Mouse (Mus musculus) macrophage (primary cell): Measurements from ENCODE around the gene Capn2. TPM values are rescaled to one million over a fixed set of nuclear protein-coding genes. Genes with fewer than 3 reads are reported as not detected.
A peak's percentile ranks its signal among the peaks of the same experiment; 100 is the strongest.

ENCODE experiments used
- H3K27ac ChIP-seq: fragments of 350-480 bp; formaldehyde crosslinking; 2 replicates; pipeline ENCODE4 v1.9.0; 2021
- H3K36me3 ChIP-seq: fragments of 350-480 bp; formaldehyde crosslinking; 2 replicates; pipeline ENCODE4 v1.9.0; 2021; ENCODE audit errors: inconsistent target
- H3K4me3 ChIP-seq: fragments of 350-480 bp; formaldehyde crosslinking; 2 replicates; pipeline ENCODE4 v1.9.0; 2021; ENCODE audit errors: inconsistent target
- H3K79me2 ChIP-seq: fragments of 350-480 bp; formaldehyde crosslinking; 2 replicates; pipeline ENCODE4 v1.9.0; 2021; ENCODE audit errors: inconsistent target
- WGBS: methylation state at CpG from one replicate; pipeline ENCODE4 v1.1.7; 2026; ENCODE audit warnings: inconsistent platforms; ENCODE audit not compliant: missing documents; 5-methylcytosine and 5-hydroxymethylcytosine counted together
- polyA plus RNA-seq: library from polyadenylated mRNA; stranded (reverse); fragments of 250-400 nt; gene quantifications from 3 replicates; pipeline ENCODE4 v1.2.4, GENCODE M21; 2018; ENCODE audit warnings: inconsistent platforms

The Capn2 gene
- polyA plus RNA-seq, 1 experiment from 2014 or later = 167 TPM

GRCm38 (mm10) chr1:182539023-182539940, 21.9 kb upstream of the Capn2 start:
- no peaks in the 10 kb centered on the region for H3K36me3 ChIP-seq
- peak overlapping the region; percentile 21; the same call in 1 of the 2 replicates for H3K27ac ChIP-seq
- H3K79me2 ChIP-seq = no peaks in the 10 kb centered on the region
- 23% methylated on average over 8 of the region's 9 CpGs for WGBS
- H3K4me3 ChIP-seq = no peak overlapping the region

- no peak overlapping the region for H3K4me3 ChIP-seq
- WGBS = 94% methylated on average over 3 of the region's 3 CpGs
- no peak overlapping the region for H3K27ac ChIP-seq
- no peaks in the 10 kb centered on the region for H3K36me3 ChIP-seq
- H3K79me2 ChIP-seq = no peaks in the 10 kb centered on the region
Observed at GRCm38 (mm10) chr1:182535080-182535481, 17.7 kb upstream of the Capn2 start.

- H3K36me3 ChIP-seq = no peaks in the 10 kb centered on the region
- 89% methylated on average over 3 of the region's 3 CpGs for WGBS
- H3K79me2 ChIP-seq = no peaks in the 10 kb centered on the region
Observed at GRCm38 (mm10) chr1:182533583-182533982, 16.2 kb upstream of the Capn2 start.

GRCm38 (mm10) chr1:182527921-182528858, 10.8 kb upstream of the Capn2 start:
- Histone ChIP-seq H3K79me2 (no peaks in the 10 kb centered on the region), H3K27ac (peak overlapping the region; percentile 91), H3K36me3 (no peaks in the 10 kb centered on the region), H3K4me3 (no peak overlapping the region; the same call in 1 of the 2 replicates)
- 2% methylated on average over 19 of the region's 19 CpGs for WGBS

More at GRCm38 (mm10) chr1:182533583-182533982, 16.2 kb upstream of the Capn2 start:
- H3K4me3 ChIP-seq = no peak overlapping the region
- H3K27ac ChIP-seq = no peak overlapping the region

- no peak overlapping the region for H3K4me3 ChIP-seq
- H3K79me2 ChIP-seq = no peaks in the 10 kb centered on the region
- 87% methylated on average over 10 of the region's 13 CpGs for WGBS
- peak overlapping the region; percentile 91 for H3K27ac ChIP-seq
- no peaks in the 10 kb centered on the region for H3K36me3 ChIP-seq
Observed at GRCm38 (mm10) chr1:182527261-182527766, 9.9 kb upstream of the Capn2 start.

- no peaks in the 10 kb centered on the region for H3K36me3 ChIP-seq
- H3K27ac ChIP-seq = no peak overlapping the region
- H3K79me2 ChIP-seq = no peaks in the 10 kb centered on the region
- WGBS = 90% methylated on average over 3 of the region's 3 CpGs
- no peak overlapping the region for H3K4me3 ChIP-seq
Observed at GRCm38 (mm10) chr1:182525601-182526000, 8.2 kb upstream of the Capn2 start.

GRCm38 (mm10) chr1:182523692-182524091, 6.3 kb upstream of the Capn2 start:
- H3K36me3 ChIP-seq = no peaks in the 10 kb centered on the region
- H3K79me2 ChIP-seq = no peaks in the 10 kb centered on the region
- no peak overlapping the region for H3K27ac ChIP-seq
- H3K4me3 ChIP-seq = no peak overlapping the region
- 81% methylated on average over 3 of the region's 3 CpGs for WGBS

GRCm38 (mm10) chr1:182522961-182523360, 5.6 kb upstream of the Capn2 start:
- no peaks in the 10 kb centered on the region for H3K36me3 ChIP-seq
- H3K4me3 ChIP-seq = no peak overlapping the region
- 91% methylated on average over 5 of the region's 5 CpGs for WGBS
- no peaks in the 10 kb centered on the region for H3K79me2 ChIP-seq
- H3K27ac ChIP-seq = no peak overlapping the region

- no peak overlapping the region for H3K27ac ChIP-seq
- WGBS = 88% methylated on average over 8 of the region's 8 CpGs
Observed at GRCm38 (mm10) chr1:182520938-182521500, 3.6 kb upstream of the Capn2 start.

GRCm38 (mm10) chr1:182520091-182520937, 2.9 kb upstream of the Capn2 start:
- 29% methylated on average over 13 of the region's 14 CpGs for WGBS
- H3K4me3 ChIP-seq = no peak overlapping the region
- peaks cover 19% of the 10 kb centered on the region for H3K79me2 ChIP-seq
- peak overlapping the region; percentile 48 for H3K27ac ChIP-seq
- no peaks in the 10 kb centered on the region for H3K36me3 ChIP-seq

More at GRCm38 (mm10) chr1:182520938-182521500, 3.6 kb upstream of the Capn2 start:
- H3K36me3 ChIP-seq = no peaks in the 10 kb centered on the region
- H3K79me2 ChIP-seq = peaks cover 12% of the 10 kb centered on the region
- H3K4me3 ChIP-seq = no peak overlapping the region

- Histone ChIP-seq H3K27ac (peak overlapping the region; percentile 48), H3K79me2 (peaks cover 28% of the 10 kb centered on the region), H3K4me3 (no peak overlapping the region), H3K36me3 (no peaks in the 10 kb centered on the region)
- 85% methylated on average over 5 of the region's 5 CpGs for WGBS
Observed at GRCm38 (mm10) chr1:182519341-182519740, 1.9 kb upstream of the Capn2 start.

- peaks cover 34% of the 10 kb centered on the region for H3K79me2 ChIP-seq
- H3K27ac ChIP-seq = peak overlapping the region; percentile 48; the same call in 1 of the 2 replicates
- no peak overlapping the region for H3K4me3 ChIP-seq
- no peaks in the 10 kb centered on the region for H3K36me3 ChIP-seq
- 90% methylated on average over 6 of the region's 6 CpGs for WGBS
Observed at GRCm38 (mm10) chr1:182518811-182519210, 1.4 kb upstream of the Capn2 start.

- Histone ChIP-seq H3K4me3 (no peak overlapping the region), H3K27ac (peak overlapping the region; percentile 43), H3K36me3 (no peaks in the 10 kb centered on the region), H3K79me2 (peaks cover 40% of the 10 kb centered on the region)
- WGBS = 92% methylated on average over 10 of the region's 10 CpGs
Observed at GRCm38 (mm10) chr1:182518143-182518680, 804 bp upstream of the Capn2 start.
